Mouse (Mus musculus) megakaryocyte, embryonic 14.5 days (primary cell): Measurements from ENCODE around the gene Plpp1.

Source experiments
- FLI1 ChIP-seq: IDR thresholded peaks from 2 replicates; pipeline ENCODE4 v1.6.1; 2012; ENCODE audit warnings: low read length, inconsistent platforms, mixed read lengths
- GATA1 ChIP-seq: IDR thresholded peaks from 3 replicates; pipeline ENCODE4 v1.6.1; 2012; ENCODE audit warnings: mixed read lengths, low read length, inconsistent platforms, borderline replicate concordance

GRCm38 (mm10) chr13:112871500-112872266 lies 71.1 kb downstream of the Plpp1 start:
- TF ChIP-seq FLI1 (no peak), GATA1 (no peak)
